Mouse (Mus musculus): ENCODE measurements around the gene Tnfsf9. TPM values are rescaled to one million over a fixed set of nuclear protein-coding genes. Genes with fewer than 3 reads are reported as not detected.

Tnfsf9 gene
- polyA plus RNA-seq, 1 experiment = 5.8 TPM

- peaks cover 9% of the 10 kb centered on the region for H3K4me1 ChIP-seq (ENCODE audit: control insufficient read depth, insufficient read depth, low read length)
- TF ChIP-seq POLR2A (IDR thresholded peaks at IDR 0.05; ENCODE audit: borderline replicate concordance, insufficient read depth, low read length) (no peak), CTCF (IDR thresholded peaks at IDR 0.05; ENCODE audit: borderline replicate concordance, insufficient read depth, low read depth, low read length) (no peak)
- DNase-seq = no peak
- H3K4me3 ChIP-seq (replicated peaks; ENCODE audit: insufficient read depth, low read depth, low read length) = peak overlapping the region; percentile 48
- no peaks in the 10 kb centered on the region for H3K27me3 ChIP-seq (ENCODE audit: control insufficient read depth, insufficient read depth, low read length)
- WGBS = 5% methylated on average over 22 of the region's 22 CpGs
- no peak overlapping the region for H3K27ac ChIP-seq (ENCODE audit: insufficient read depth, low read length)
These were observed 42.6 kb upstream of the Tnfsf9 start for GRCm38 (mm10) chr17:57062548-57062947.

- no peak for TF ChIP-seq CTCF (IDR thresholded peaks at IDR 0.05; ENCODE audit: borderline replicate concordance, insufficient read depth, low read depth, low read length)
- no peak for TF ChIP-seq POLR2A (IDR thresholded peaks at IDR 0.05; ENCODE audit: borderline replicate concordance, insufficient read depth, low read length)
- Histone ChIP-seq H3K27ac (ENCODE audit: insufficient read depth, low read length) (no peak overlapping the region), H3K4me3 (replicated peaks; ENCODE audit: insufficient read depth, low read depth, low read length) (no peak overlapping the region), H3K27me3 (ENCODE audit: control insufficient read depth, insufficient read depth, low read length) (no peaks in the 10 kb centered on the region), H3K4me1 (ENCODE audit: control insufficient read depth, insufficient read depth, low read length) (peaks cover 9% of the 10 kb centered on the region)
- 46% methylated on average over 8 of the region's 8 CpGs for WGBS
- no peak for DNase-seq
These were observed 42.1 kb upstream of the Tnfsf9 start for GRCm38 (mm10) chr17:57063031-57063430.

GRCm38 (mm10) chr17:57066908-57067307 is 38.2 kb upstream of the Tnfsf9 start:
- WGBS = 66% methylated on average over 5 of the region's 5 CpGs
- H3K4me1 ChIP-seq (ENCODE audit: control insufficient read depth, insufficient read depth, low read length) = peaks cover 3% of the 10 kb centered on the region; the same call in 1 of the 2 replicates
- H3K27me3 ChIP-seq (ENCODE audit: control insufficient read depth, insufficient read depth, low read length) = no peaks in the 10 kb centered on the region
- DNase-seq = no peak
- no peak overlapping the region for H3K27ac ChIP-seq (ENCODE audit: insufficient read depth, low read length)
- H3K4me3 ChIP-seq (replicated peaks; ENCODE audit: insufficient read depth, low read depth, low read length) = no peak overlapping the region
- no peak for TF ChIP-seq POLR2A (IDR thresholded peaks at IDR 0.05; ENCODE audit: borderline replicate concordance, insufficient read depth, low read length)
- TF ChIP-seq CTCF (IDR thresholded peaks at IDR 0.05; ENCODE audit: borderline replicate concordance, insufficient read depth, low read depth, low read length) = no peak

GRCm38 (mm10) chr17:57070272-57070671 is 34.9 kb upstream of the Tnfsf9 start:
- no peak overlapping the region for H3K27ac ChIP-seq (ENCODE audit: insufficient read depth, low read length)
- 27% methylated on average over 9 of the region's 9 CpGs for WGBS
- H3K4me1 ChIP-seq (ENCODE audit: control insufficient read depth, insufficient read depth, low read length) = no peaks in the 10 kb centered on the region; the same call in 1 of the 2 replicates
- H3K27me3 ChIP-seq (ENCODE audit: control insufficient read depth, insufficient read depth, low read length) = no peaks in the 10 kb centered on the region
- DNase-seq = no peak
- no peak overlapping the region for H3K4me3 ChIP-seq (replicated peaks; ENCODE audit: insufficient read depth, low read depth, low read length)
- TF ChIP-seq POLR2A (IDR thresholded peaks at IDR 0.05; ENCODE audit: borderline replicate concordance, insufficient read depth, low read length) (no peak), CTCF (IDR thresholded peaks at IDR 0.05; ENCODE audit: borderline replicate concordance, insufficient read depth, low read depth, low read length) (no peak)

GRCm38 (mm10) chr17:57070699-57071098 is 34.4 kb upstream of the Tnfsf9 start:
- TF ChIP-seq POLR2A (IDR thresholded peaks at IDR 0.05; ENCODE audit: borderline replicate concordance, insufficient read depth, low read length) (no peak), CTCF (IDR thresholded peaks at IDR 0.05; ENCODE audit: borderline replicate concordance, insufficient read depth, low read depth, low read length) (no peak)
- Histone ChIP-seq H3K27ac (ENCODE audit: insufficient read depth, low read length) (no peak overlapping the region), H3K27me3 (ENCODE audit: control insufficient read depth, insufficient read depth, low read length) (no peaks in the 10 kb centered on the region), H3K4me1 (ENCODE audit: control insufficient read depth, insufficient read depth, low read length) (no peaks in the 10 kb centered on the region; the same call in 1 of the 2 replicates), H3K4me3 (replicated peaks; ENCODE audit: insufficient read depth, low read depth, low read length) (no peak overlapping the region)
- DNase-seq = no peak
- 15% methylated on average over 11 of the region's 11 CpGs for WGBS

GRCm38 (mm10) chr17:57076916-57077315 is 28.2 kb upstream of the Tnfsf9 start:
- DNase-seq = no peak
- WGBS = 78% methylated on average over 3 of the region's 3 CpGs
- Histone ChIP-seq H3K27me3 (ENCODE audit: control insufficient read depth, insufficient read depth, low read length) (no peaks in the 10 kb centered on the region), H3K4me3 (replicated peaks; ENCODE audit: insufficient read depth, low read depth, low read length) (no peak overlapping the region), H3K4me1 (ENCODE audit: control insufficient read depth, insufficient read depth, low read length) (peaks cover 23% of the 10 kb centered on the region), H3K27ac (ENCODE audit: insufficient read depth, low read length) (no peak overlapping the region)
- TF ChIP-seq CTCF (IDR thresholded peaks at IDR 0.05; ENCODE audit: borderline replicate concordance, insufficient read depth, low read depth, low read length) (no peak), POLR2A (IDR thresholded peaks at IDR 0.05; ENCODE audit: borderline replicate concordance, insufficient read depth, low read length) (no peak)

- peaks cover 23% of the 10 kb centered on the region for H3K4me1 ChIP-seq (ENCODE audit: control insufficient read depth, insufficient read depth, low read length)
- H3K4me3 ChIP-seq (replicated peaks; ENCODE audit: insufficient read depth, low read depth, low read length) = no peak within 1 kb of the TSS
- TF ChIP-seq POLR2A (IDR thresholded peaks at IDR 0.05; ENCODE audit: borderline replicate concordance, insufficient read depth, low read length) (no peak), CTCF (IDR thresholded peaks at IDR 0.05; ENCODE audit: borderline replicate concordance, insufficient read depth, low read depth, low read length) (no peak)
- no peaks in the 10 kb centered on the region for H3K27me3 ChIP-seq (ENCODE audit: control insufficient read depth, insufficient read depth, low read length)
- H3K27ac ChIP-seq (ENCODE audit: insufficient read depth, low read length) = no peak within 1 kb of the TSS
- no peak for DNase-seq
- 52% methylated on average over 6 of the region's 6 CpGs for WGBS
These were observed 26.8 kb upstream of the Tnfsf9 start, which contains the start of gene Dennd1c for GRCm38 (mm10) chr17:57078336-57078735. Gene Dennd1c, minus strand, starts transcription at chr17:57078514.

- no peak overlapping the region for H3K27ac ChIP-seq (ENCODE audit: insufficient read depth, low read length)
- TF ChIP-seq CTCF (IDR thresholded peaks at IDR 0.05; ENCODE audit: borderline replicate concordance, insufficient read depth, low read depth, low read length) (no peak), POLR2A (IDR thresholded peaks at IDR 0.05; ENCODE audit: borderline replicate concordance, insufficient read depth, low read length) (no peak)
- H3K4me1 ChIP-seq (ENCODE audit: control insufficient read depth, insufficient read depth, low read length) = peaks cover 34% of the 10 kb centered on the region
- WGBS = 73% methylated on average over 3 of the region's 3 CpGs
- H3K27me3 ChIP-seq (ENCODE audit: control insufficient read depth, insufficient read depth, low read length) = no peaks in the 10 kb centered on the region
- H3K4me3 ChIP-seq (replicated peaks; ENCODE audit: insufficient read depth, low read depth, low read length) = no peak overlapping the region
- DNase-seq = no peak
These were observed 25.2 kb upstream of the Tnfsf9 start for GRCm38 (mm10) chr17:57079919-57080318.

Measured in cerebellum, adult 2 months (tissue).